Mouse (Mus musculus) testis, adult 2 months (tissue): ENCODE measurements at regions not wholly inside any gene's neighbourhood (a gene's known extent, or its start where the extent isn't known, plus 50 kb on each side); places are given as distances from the start of the nearest gene placed in this dataset.

ENCODE experiments used
- H3K27ac ChIP-seq: fragments of 200-500 bp; 2 replicates; pipeline ENCODE4 v1.5.1; 2012; ENCODE audit warnings: low read depth, low read length; ENCODE audit not compliant: control insufficient read depth, insufficient read depth
- H3K27me3 ChIP-seq: fragments of 200-500 bp; 2 replicates; pipeline ENCODE4 v1.6.1; 2012; ENCODE audit warnings: mild to moderate bottlenecking, low read length, moderate library complexity; ENCODE audit not compliant: control insufficient read depth, insufficient read depth
- H3K36me3 ChIP-seq: fragments of 200-500 bp; 2 replicates; pipeline ENCODE4 v1.6.1; 2012; ENCODE audit warnings: mild to moderate bottlenecking, low read length; ENCODE audit not compliant: control insufficient read depth, insufficient read depth
- H3K4me1 ChIP-seq: fragments of 200-500 bp; 2 replicates; pipeline ENCODE4 v1.6.1; 2012; ENCODE audit warnings: low read length; ENCODE audit not compliant: control insufficient read depth, insufficient read depth
- H3K4me3 ChIP-seq: fragments of 200-500 bp; 2 replicates; pipeline ENCODE4 v1.5.1; 2012; ENCODE audit warnings: low read depth, mild to moderate bottlenecking, low read length, moderate library complexity, mixed read lengths; ENCODE audit not compliant: control insufficient read depth
- CTCF ChIP-seq: fragments of 200-500 bp; IDR thresholded peaks from 2 replicates; pipeline ENCODE4 v1.5.1; 2012; ENCODE audit warnings: low read depth, mild to moderate bottlenecking, inconsistent platforms, low read length, moderate library complexity; ENCODE audit not compliant: control insufficient read depth, insufficient read depth, insufficient replicate concordance
- POLR2A ChIP-seq: fragments of 200-500 bp; IDR thresholded peaks from 2 replicates; pipeline ENCODE4 v1.6.1; 2012; ENCODE audit warnings: low read depth, mild to moderate bottlenecking, inconsistent platforms, low read length, moderate library complexity; ENCODE audit not compliant: control insufficient read depth

- H3K27ac ChIP-seq = no peak overlapping the region
- no peaks in the 10 kb centered on the region for H3K27me3 ChIP-seq
- TF ChIP-seq POLR2A (no peak), CTCF (no peak)
- no peaks in the 10 kb centered on the region for H3K4me1 ChIP-seq
- H3K36me3 ChIP-seq = no peaks in the 10 kb centered on the region
- no peak overlapping the region for H3K4me3 ChIP-seq
These were observed 281.5 kb upstream of the Hs6st1 start for GRCm38 (mm10) chr1:35786668-35787213.

GRCm38 (mm10) chr1:35797064-35797463, 271.1 kb upstream of the Hs6st1 start:
- Histone ChIP-seq H3K36me3 (no peaks in the 10 kb centered on the region), H3K4me1 (no peaks in the 10 kb centered on the region), H3K27ac (no peak overlapping the region), H3K27me3 (no peaks in the 10 kb centered on the region), H3K4me3 (no peak overlapping the region)
- no peak for TF ChIP-seq POLR2A
- TF ChIP-seq CTCF = no peak

DNA sequence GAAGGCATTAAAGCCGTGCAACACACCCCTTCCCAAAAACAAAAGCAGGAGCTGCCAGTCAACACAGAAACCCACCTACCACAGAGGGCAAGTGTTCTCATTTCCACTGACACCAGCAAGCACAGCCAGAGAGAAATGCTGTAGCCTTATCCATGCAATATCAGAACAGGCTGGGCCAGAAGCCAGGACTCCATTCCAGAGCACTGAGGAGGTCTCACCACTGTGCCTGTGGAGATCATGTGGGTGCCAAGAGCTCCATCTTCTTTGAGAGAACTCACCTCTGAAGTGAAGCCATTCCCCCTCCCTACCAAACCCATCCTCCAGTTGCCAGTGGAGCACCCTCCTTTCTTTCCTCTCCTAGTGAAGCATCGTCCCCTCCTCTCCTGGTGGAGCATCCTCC, 270.7 kb upstream of the Hs6st1 start:
- no peaks in the 10 kb centered on the region for H3K27me3 ChIP-seq
- TF ChIP-seq POLR2A (no peak), CTCF (no peak)
- H3K4me1 ChIP-seq = no peaks in the 10 kb centered on the region
- no peak overlapping the region for H3K4me3 ChIP-seq
- no peaks in the 10 kb centered on the region for H3K36me3 ChIP-seq
- H3K27ac ChIP-seq = no peak overlapping the region

GRCm38 (mm10) chr1:35805546-35805945, 262.7 kb upstream of the Hs6st1 start:
- Histone ChIP-seq H3K36me3 (no peaks in the 10 kb centered on the region), H3K4me3 (no peak overlapping the region), H3K27ac (no peak overlapping the region), H3K4me1 (no peaks in the 10 kb centered on the region), H3K27me3 (no peaks in the 10 kb centered on the region)
- TF ChIP-seq CTCF = no peak

DNA sequence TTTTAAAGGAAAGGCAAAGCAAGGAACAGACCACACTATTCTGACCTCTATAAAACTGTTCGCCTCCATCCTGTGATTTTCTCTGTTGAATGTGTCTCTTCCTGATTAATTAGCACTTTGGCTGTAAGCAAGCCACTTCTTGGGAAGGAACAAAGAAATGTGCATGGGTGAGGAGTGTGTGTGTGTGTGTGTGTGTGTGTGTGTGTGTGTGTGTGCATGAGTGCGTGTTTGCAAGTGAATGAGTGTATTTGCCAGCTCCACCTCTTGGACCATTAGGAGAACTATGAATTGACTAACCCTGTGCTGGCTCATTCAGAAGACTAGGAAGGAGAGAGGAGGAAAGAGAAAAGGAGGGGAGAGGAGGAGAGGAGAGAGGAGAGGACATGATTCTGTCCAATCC, 261.9 kb upstream of the Hs6st1 start:
- no peak for TF ChIP-seq POLR2A
- no peak for TF ChIP-seq CTCF
- H3K4me3 ChIP-seq = no peak overlapping the region
- no peaks in the 10 kb centered on the region for H3K4me1 ChIP-seq
- no peaks in the 10 kb centered on the region for H3K27me3 ChIP-seq
- no peaks in the 10 kb centered on the region for H3K36me3 ChIP-seq
- H3K27ac ChIP-seq = no peak overlapping the region

GRCm38 (mm10) chr1:35806731-35807130, 261.5 kb upstream of the Hs6st1 start:
- Histone ChIP-seq H3K27ac (no peak overlapping the region), H3K4me3 (no peak overlapping the region), H3K36me3 (no peaks in the 10 kb centered on the region), H3K27me3 (no peaks in the 10 kb centered on the region), H3K4me1 (no peaks in the 10 kb centered on the region)
- TF ChIP-seq POLR2A = no peak

GRCm38 (mm10) chr1:35808894-35809293, 259.3 kb upstream of the Hs6st1 start:
- Histone ChIP-seq H3K4me3 (no peak overlapping the region), H3K36me3 (no peaks in the 10 kb centered on the region), H3K27me3 (no peaks in the 10 kb centered on the region), H3K4me1 (no peaks in the 10 kb centered on the region), H3K27ac (no peak overlapping the region)
- TF ChIP-seq POLR2A (no peak), CTCF (no peak)

DNA sequence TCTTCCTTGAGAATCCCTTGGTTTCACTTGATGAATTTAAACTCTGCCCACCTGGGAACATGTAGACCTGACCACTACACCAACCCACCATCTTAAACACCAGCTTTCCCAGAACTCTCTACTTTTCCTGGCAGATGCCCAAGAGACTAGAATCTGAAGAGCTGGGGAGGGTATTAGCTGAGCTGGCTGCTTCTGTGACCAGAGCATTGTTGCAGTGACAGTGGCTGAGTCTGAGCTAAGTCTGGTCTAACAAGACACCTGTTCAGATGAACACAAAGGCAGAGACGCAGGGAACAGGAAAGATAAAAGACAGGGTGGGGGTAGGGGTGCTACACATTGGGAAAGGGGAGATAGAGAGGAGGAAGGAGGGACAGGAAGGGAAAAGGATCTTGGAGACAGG, 258.9 kb upstream of the Hs6st1 start:
- Histone ChIP-seq H3K27me3 (no peaks in the 10 kb centered on the region), H3K36me3 (no peaks in the 10 kb centered on the region), H3K27ac (no peak overlapping the region), H3K4me1 (no peaks in the 10 kb centered on the region), H3K4me3 (no peak overlapping the region)
- no peak for TF ChIP-seq POLR2A
- TF ChIP-seq CTCF = no peak
